Mouse (Mus musculus) heart, embryonic 12.5 days (tissue): ENCODE data around the gene Plekhm1. TPM values are rescaled to one million over a fixed set of nuclear protein-coding genes. Genes with fewer than 3 reads are reported as not detected.

ENCODE experiments used
- ATAC-seq: fragments of 200-750 bp; cut with Nextera tagmentation; 2 replicates; pipeline ENCODE4 v1.8.0; 2017; ENCODE audit warnings: moderate TSS enrichment, moderate library complexity; ENCODE audit not compliant: insufficient number of reproducible peaks, low FRiP score
- H3K27ac ChIP-seq: fragments of 300-500 bp; sonication (generic); 2 replicates; pipeline ENCODE4 v1.5.1; 2016; ENCODE audit warnings: mild to moderate bottlenecking, moderate library complexity; ENCODE audit not compliant: poor library complexity, severe bottlenecking
- H3K27me3 ChIP-seq: fragments of 300-500 bp; sonication (generic); replicated peaks from 2 replicates; pipeline ENCODE4 v1.6.1; 2016; ENCODE audit warnings: mild to moderate bottlenecking, moderate library complexity
- H3K36me3 ChIP-seq: fragments of 300-500 bp; sonication (generic); 2 replicates; pipeline ENCODE4 v1.6.1; 2016; ENCODE audit warnings: mild to moderate bottlenecking, moderate library complexity
- H3K4me1 ChIP-seq: fragments of 300-500 bp; sonication (generic); replicated peaks from 2 replicates; pipeline ENCODE4 v1.6.1; 2016; ENCODE audit warnings: mild to moderate bottlenecking
- H3K4me2 ChIP-seq: fragments of 300-500 bp; sonication (generic); 2 replicates; pipeline ENCODE4 v1.6.1; 2016; ENCODE audit warnings: mild to moderate bottlenecking, moderate library complexity
- H3K4me3 ChIP-seq: fragments of 300-500 bp; sonication (generic); 2 replicates; pipeline ENCODE4 v1.5.1; 2016; ENCODE audit warnings: mild to moderate bottlenecking
- H3K9ac ChIP-seq: fragments of 300-500 bp; sonication (generic); 2 replicates; pipeline ENCODE4 v1.6.1; 2016; ENCODE audit warnings: mild to moderate bottlenecking, moderate library complexity
- H3K9me3 ChIP-seq: fragments of 300-500 bp; sonication (generic); replicated peaks from 2 replicates; pipeline ENCODE4 v1.6.1; 2016; ENCODE audit warnings: mild to moderate bottlenecking, moderate library complexity
- WGBS: fragments of 180-500 bp; shearing (Covaris S2); methylation state at CpG from one replicate; pipeline ENCODE4 v1.1.7; 2016; 5-methylcytosine and 5-hydroxymethylcytosine counted together
- polyA plus RNA-seq: library from polyadenylated mRNA; unstranded; fragments of >200 nt; fragmentation: Nextera tagmentation; extraction: Ambion mirVana; gene quantifications from 2 replicates; pipeline ENCODE4 v1.2.1, GENCODE M21; 2016

Gene Plekhm1
- polyA plus RNA-seq, 1 experiment from 2014 or later = 7.5 TPM

DNA sequence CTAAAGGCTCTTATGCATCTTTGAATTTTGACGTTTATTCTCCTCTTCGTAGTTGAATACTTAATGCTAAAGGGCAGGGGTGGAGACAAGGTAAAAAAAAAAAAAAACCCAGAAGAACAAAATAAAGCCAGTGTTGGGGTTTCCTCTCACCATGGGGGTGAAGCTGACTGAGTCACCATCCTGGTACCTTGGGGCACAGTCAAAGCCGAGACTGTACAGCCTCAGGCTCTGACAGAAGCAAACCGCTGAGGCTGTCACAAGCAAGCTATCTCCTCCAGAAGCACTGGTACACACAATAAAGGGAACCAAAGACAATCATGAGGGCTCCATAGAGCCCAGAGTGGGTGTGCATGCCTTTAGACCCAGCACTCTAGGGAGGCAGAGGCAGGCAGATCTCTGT, 39.9 kb downstream of the Plekhm1 start:
- Histone ChIP-seq H3K36me3 (peaks cover 53% of the 10 kb centered on the region), H3K4me2 (no peak overlapping the region), H3K4me1 (peaks cover 14% of the 10 kb centered on the region; the same call in 1 of the 2 replicates), H3K27me3 (no peaks in the 10 kb centered on the region), H3K4me3 (no peak overlapping the region), H3K9ac (no peak overlapping the region), H3K9me3 (no peaks in the 10 kb centered on the region), H3K27ac (no peak overlapping the region)
- ATAC-seq = no peak
- WGBS = 91% methylated on average over 4 of the region's 4 CpGs

DNA sequence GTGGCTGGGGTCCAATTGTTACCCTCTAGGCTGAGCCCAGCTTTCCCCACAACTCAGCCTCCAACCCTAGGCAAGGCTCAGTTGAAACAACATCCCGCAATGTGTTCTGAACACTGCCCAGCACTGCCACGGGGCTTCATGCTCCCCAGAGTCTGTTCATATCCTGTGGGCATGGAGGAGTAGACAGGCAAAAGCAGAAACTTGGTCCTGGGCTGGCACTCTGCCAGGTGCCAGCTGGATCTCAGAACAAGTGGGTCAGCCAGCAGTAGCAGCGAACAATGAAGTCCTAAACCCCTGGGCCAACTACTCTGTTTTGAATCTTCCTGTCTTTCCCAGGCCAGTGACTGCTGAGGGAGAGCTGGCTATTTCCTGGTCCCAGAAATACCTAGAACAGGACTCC, 40.4 kb downstream of the Plekhm1 start:
- no peaks in the 10 kb centered on the region for H3K9me3 ChIP-seq
- peaks cover 56% of the 10 kb centered on the region for H3K36me3 ChIP-seq
- no peak overlapping the region for H3K4me2 ChIP-seq
- peaks cover 14% of the 10 kb centered on the region; the same call in 1 of the 2 replicates for H3K4me1 ChIP-seq
- ATAC-seq = no peak
- 71% methylated on average over 3 of the region's 3 CpGs for WGBS
- peak overlapping the region; percentile 47 for H3K27ac ChIP-seq
- no peak overlapping the region for H3K4me3 ChIP-seq
- no peaks in the 10 kb centered on the region for H3K27me3 ChIP-seq
- no peak overlapping the region for H3K9ac ChIP-seq

DNA sequence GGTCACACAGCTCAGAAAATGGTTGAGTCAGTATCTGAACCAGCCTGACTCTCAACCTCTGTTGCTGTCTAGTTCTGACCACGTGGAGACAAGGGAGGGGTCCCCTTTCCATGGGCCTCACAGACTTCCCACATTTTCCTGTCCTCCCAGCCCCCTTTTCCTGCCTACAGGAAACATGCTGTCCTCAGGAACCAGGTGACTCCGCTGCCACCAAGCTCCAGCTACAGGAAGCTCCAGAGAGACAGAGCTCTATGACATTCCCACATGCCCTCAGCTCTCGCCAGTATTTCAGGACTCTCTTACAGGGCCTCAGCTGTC, 41.3 kb downstream of the Plekhm1 start:
- H3K27me3 ChIP-seq = no peaks in the 10 kb centered on the region
- no peak overlapping the region for H3K4me3 ChIP-seq
- ATAC-seq = peak; percentile 54
- WGBS = 67% methylated on average over 3 of the region's 3 CpGs
- H3K4me1 ChIP-seq = peaks cover 14% of the 10 kb centered on the region; the same call in 1 of the 2 replicates
- H3K36me3 ChIP-seq = peaks cover 56% of the 10 kb centered on the region
- H3K27ac ChIP-seq = peak overlapping the region; percentile 47; the same call in 1 of the 2 replicates
- no peaks in the 10 kb centered on the region for H3K9me3 ChIP-seq
- H3K9ac ChIP-seq = no peak overlapping the region
- H3K4me2 ChIP-seq = no peak overlapping the region

DNA sequence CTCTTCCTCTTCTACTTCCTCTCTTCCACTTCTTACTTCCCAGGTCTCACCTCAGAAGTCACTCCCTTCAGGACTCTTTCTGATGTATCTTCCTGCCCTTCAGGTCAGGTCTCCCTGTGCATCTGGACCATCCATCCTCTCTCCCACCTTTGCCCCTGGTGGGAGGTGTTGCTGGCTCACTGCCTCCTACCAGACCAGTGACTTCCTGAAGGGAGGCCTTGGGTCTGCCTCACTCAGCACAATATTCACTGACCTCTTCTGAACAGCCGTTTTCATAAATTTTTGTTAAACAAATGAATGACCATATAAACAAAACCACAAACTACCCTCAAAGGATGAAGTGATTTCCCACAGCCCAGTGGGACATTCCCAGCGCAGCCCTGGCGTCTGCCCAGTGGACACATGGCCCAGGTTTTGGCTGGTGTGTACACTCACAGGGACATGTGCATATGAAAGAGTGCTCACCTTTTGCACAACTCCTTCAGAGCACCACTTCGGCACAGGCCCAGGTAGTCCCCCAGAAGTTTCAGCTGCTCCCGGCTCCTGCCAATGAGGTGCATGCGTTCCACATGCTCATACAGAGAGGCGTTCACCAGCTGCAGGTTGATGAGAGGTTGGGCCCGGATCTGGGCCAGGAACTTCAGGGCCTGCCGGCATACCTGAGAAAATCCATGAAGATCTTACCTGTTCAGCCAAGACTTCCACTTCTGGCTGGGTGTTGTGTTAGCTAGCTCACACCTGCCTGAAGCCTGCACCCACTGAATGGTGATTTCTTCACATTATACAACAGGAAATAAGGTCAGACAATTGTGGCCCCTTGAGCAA, 41.9 kb downstream of the Plekhm1 start:
- no peak for ATAC-seq
- H3K27ac ChIP-seq = 0 out of 2 replicates have a peak overlapping the region, but pooled peaks have one; percentile 7
- H3K4me3 ChIP-seq = no peak overlapping the region
- H3K36me3 ChIP-seq = peaks cover 55% of the 10 kb centered on the region
- 91% methylated on average over 9 of the region's 9 CpGs for WGBS
- H3K4me2 ChIP-seq = no peak overlapping the region
- 0 out of 2 replicates have a peak, but pooled peaks cover under 1% of the 10 kb centered on the region for H3K27me3 ChIP-seq
- H3K9me3 ChIP-seq = no peaks in the 10 kb centered on the region
- peaks cover 14% of the 10 kb centered on the region; the same call in 1 of the 2 replicates for H3K4me1 ChIP-seq
- no peak overlapping the region for H3K9ac ChIP-seq

DNA sequence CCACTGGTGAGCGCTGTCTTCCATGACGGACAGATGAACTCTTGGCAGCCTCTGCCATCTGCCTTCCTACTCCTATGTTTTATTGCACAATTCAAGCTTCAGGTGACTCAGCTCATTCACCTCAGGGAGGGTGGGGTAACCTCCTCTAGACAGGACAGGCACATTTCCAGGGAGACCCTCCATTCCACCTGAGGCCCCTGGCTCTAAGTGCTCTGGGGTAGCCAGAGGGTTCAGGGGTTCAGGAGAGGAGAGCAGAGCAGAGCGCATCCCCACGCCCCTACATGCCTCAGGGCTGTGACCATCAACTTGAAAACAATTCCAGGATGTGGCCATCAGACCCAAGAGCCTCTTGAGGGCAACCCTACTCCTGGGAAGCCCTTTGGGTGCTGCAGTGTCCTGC, 47.0 kb downstream of the Plekhm1 start:
- Histone ChIP-seq H3K36me3 (peaks cover 38% of the 10 kb centered on the region), H3K4me3 (no peak overlapping the region), H3K9ac (no peak overlapping the region), H3K27me3 (peaks cover 44% of the 10 kb centered on the region), H3K27ac (no peak overlapping the region), H3K9me3 (no peaks in the 10 kb centered on the region), H3K4me1 (peaks cover 33% of the 10 kb centered on the region), H3K4me2 (no peak overlapping the region)
- 91% methylated on average over 4 of the region's 4 CpGs for WGBS
- no peak for ATAC-seq

DNA sequence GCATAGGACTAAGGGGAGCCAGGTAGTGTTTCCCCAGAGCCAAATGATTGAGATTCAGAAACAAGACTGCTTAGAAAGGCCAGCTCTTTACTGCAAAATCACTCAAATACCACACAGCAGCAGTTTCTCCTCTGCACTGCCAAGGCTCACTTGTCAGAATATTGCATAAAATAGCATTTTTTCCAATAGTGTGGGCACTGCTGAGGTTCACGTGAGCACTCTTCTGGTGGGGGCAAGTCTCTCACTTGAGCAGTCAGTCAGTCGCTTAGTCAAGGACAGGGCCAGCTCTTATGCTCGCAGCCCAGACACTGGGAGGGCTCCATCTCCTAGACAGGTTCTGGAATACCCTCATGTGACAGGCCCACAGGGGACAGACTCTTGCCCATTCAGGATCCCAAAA, 47.5 kb downstream of the Plekhm1 start:
- Histone ChIP-seq H3K4me3 (no peak overlapping the region), H3K27ac (no peak overlapping the region), H3K4me1 (peaks cover 36% of the 10 kb centered on the region), H3K27me3 (peaks cover 45% of the 10 kb centered on the region), H3K9ac (no peak overlapping the region), H3K4me2 (no peak overlapping the region), H3K9me3 (no peaks in the 10 kb centered on the region), H3K36me3 (peaks cover 33% of the 10 kb centered on the region)
- 80% methylated on average over 3 of the region's 3 CpGs for WGBS
- ATAC-seq = no peak

DNA sequence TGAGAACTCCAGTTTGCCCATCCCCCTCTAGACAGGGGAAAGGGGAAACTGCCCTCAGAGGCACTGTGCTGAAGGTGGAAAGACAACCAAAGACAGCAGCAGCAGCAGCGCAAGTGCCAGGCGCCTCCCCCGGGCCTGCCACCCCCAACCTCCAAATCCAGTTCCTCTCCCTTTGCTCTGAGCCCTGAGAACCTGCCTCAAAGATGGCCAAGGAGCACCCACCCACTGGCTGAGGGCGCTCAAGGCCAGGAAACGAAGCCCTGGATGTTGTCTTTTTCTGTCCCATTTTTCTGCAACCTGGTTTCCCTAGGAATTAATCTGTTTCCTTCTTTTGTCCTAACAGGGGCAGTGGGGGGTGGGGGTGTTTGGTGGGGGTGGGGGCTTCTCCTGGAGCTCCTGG, 48.2 kb downstream of the Plekhm1 start:
- Histone ChIP-seq H3K27ac (no peak overlapping the region), H3K27me3 (peaks cover 47% of the 10 kb centered on the region), H3K4me1 (peaks cover 41% of the 10 kb centered on the region), H3K4me3 (no peak overlapping the region), H3K4me2 (peak overlapping the region; percentile 89; the same call in 1 of the 2 replicates), H3K9me3 (no peaks in the 10 kb centered on the region), H3K9ac (no peak overlapping the region), H3K36me3 (peaks cover 26% of the 10 kb centered on the region)
- 33% methylated on average over 5 of the region's 5 CpGs for WGBS
- no peak for ATAC-seq

DNA sequence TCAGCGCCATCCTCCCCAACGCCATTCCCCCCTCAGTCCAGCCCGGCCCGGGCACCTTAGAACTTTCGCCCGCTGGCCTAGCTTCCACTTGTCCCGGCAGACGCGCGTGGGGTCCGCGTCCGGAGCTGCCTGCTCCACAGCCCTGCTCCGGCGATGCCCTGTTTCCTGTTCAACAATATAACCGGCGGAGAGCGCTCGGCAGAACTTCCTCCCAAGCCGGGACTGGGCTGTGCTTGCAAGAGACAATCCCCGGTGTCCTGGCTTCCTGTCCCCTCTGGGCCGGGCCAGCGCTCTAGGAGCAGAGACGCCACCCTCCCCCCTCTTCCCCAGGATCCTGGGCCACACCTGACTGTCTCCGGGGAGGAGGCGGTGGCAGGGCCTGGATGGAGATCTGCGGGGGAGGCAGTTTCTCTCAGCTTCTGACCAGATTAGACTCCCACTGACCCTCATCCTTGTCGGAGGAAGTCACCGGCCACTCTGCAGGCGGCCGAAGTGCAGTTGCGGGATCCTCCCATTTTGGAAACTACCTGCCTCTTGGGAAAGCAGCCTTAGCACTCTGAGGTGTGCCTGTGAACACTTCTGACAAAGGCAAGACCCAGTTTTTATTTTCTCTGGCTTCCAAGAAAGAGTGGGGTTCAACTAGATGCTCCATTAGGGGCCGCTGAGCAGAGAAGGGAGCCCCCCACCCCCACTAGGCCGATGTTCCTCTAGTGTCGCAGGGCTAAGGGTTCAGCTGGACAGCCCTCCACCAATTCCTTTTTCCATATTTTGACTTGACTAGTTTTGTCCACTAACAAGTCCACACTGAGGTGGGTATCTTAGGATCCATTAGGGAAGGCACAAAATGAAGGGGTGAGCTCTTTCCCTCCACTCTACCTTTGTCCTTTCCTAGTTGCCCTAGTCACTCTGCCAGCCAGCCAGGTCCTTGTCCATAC, 49.0 kb downstream of the Plekhm1 start, which contains the start of gene Arhgap27:
Arhgap27 (minus strand) TSS at position 479 of the 935 bp plus-strand sequence.
- peak; percentile 63 for ATAC-seq
- H3K27me3 ChIP-seq = peaks cover 53% of the 10 kb centered on the region
- H3K4me3 ChIP-seq = peak within 1 kb of the TSS; percentile 60
- peak within 1 kb of the TSS; percentile 75 for H3K27ac ChIP-seq
- peak within 1 kb of the TSS; percentile 89 for H3K4me2 ChIP-seq
- H3K36me3 ChIP-seq = peaks cover 23% of the 10 kb centered on the region
- H3K9me3 ChIP-seq = no peaks in the 10 kb centered on the region
- peaks cover 46% of the 10 kb centered on the region for H3K4me1 ChIP-seq
- WGBS = 2% methylated on average over 35 of the region's 35 CpGs
- H3K9ac ChIP-seq = peak within 1 kb of the TSS; percentile 75

DNA sequence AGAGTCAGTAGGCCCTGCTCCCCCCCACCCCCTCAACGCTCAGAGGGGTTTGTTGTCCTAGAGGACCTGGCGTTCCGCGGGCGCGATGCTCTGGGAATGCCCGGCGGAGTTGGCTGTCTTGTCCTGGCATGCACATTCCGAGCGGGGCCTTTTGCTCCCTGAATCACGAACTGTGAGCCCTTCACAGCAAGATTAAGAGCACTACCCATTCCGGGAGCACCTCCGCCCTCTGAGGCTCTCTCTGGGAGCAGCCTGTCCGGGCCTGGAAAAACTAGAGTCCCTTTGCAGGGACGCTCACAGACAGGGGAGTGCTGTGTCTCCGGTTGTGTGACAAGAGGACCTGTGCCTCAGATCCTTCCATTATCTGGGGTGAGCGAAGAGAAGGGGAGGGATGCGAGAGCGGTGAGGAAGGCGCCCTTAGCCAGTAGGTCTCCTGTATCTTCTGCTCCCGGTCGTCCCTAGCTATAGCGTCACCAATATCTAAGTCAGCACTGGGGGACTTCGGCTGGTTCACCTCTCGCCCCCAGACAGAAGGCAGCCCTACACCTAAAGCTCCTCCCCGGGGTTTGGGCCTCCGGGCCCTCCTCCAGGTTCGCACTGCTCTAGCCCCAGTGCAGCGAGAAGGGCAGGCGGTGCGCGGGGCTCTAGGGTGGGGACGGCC, 49.8 kb downstream of the Plekhm1 start:
- H3K4me3 ChIP-seq = peak overlapping the region; percentile 60
- peaks cover 61% of the 10 kb centered on the region for H3K27me3 ChIP-seq
- H3K4me2 ChIP-seq = peak overlapping the region; percentile 89
- H3K4me1 ChIP-seq = peaks cover 46% of the 10 kb centered on the region
- under 1% methylated on average over 33 of the region's 33 CpGs for WGBS
- H3K9me3 ChIP-seq = no peaks in the 10 kb centered on the region
- peak overlapping the region; percentile 75 for H3K9ac ChIP-seq
- peak; percentile 20 for ATAC-seq
- peaks cover 18% of the 10 kb centered on the region for H3K36me3 ChIP-seq
- peak overlapping the region; percentile 75 for H3K27ac ChIP-seq

DNA sequence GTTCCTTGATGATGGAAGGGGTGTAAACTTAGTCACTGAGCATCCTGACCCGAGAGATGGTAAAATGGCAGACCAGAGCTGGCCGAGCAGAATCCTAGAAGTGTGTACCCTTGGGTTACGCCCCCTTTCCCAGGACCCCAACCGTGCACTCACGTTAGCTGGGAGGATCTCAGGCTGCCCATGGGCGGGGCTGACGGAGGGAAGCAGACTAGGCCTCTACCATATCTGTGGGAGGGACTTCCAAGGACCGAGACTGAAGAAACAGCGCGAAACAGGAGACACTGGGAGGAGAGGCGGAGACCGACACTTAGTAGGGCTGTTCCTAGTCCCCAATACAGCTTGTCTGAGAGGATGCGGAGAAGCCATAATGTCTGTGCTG, 50.4 kb downstream of the Plekhm1 start:
- WGBS = 2% methylated on average over 13 of the region's 13 CpGs

More for the DNA sequence above, 50.4 kb downstream of the Plekhm1 start:
- peaks cover 67% of the 10 kb centered on the region for H3K27me3 ChIP-seq
- H3K4me2 ChIP-seq = peak overlapping the region; percentile 89
- no peaks in the 10 kb centered on the region for H3K9me3 ChIP-seq
- peak overlapping the region; percentile 60 for H3K4me3 ChIP-seq
- ATAC-seq = peak; percentile 13; the same call in 1 of the 2 replicates
- H3K4me1 ChIP-seq = peaks cover 46% of the 10 kb centered on the region
- peak overlapping the region; percentile 75; the same call in 1 of the 2 replicates for H3K9ac ChIP-seq
- H3K36me3 ChIP-seq = peaks cover 12% of the 10 kb centered on the region
- no peak overlapping the region for H3K27ac ChIP-seq
